Mouse (Mus musculus): Measurements from ENCODE around the gene Ell2. TPM values are rescaled to one million over a fixed set of nuclear protein-coding genes. Genes with fewer than 3 reads are reported as not detected.

Ell2 gene
- polyA plus RNA-seq, 2 experiments, result 7.7 to 9.4 TPM

GRCm38 (mm10) chr13:75793863-75794629 is 87.5 kb downstream of the Ell2 start:
- 66% methylated on average over 6 of the region's 6 CpGs for WGBS
- ATAC-seq (ENCODE audit: low FRiP score, low read depth) (no peak), DNase-seq (ENCODE audit: low spot score) (no peak)
- H3K9ac ChIP-seq (ENCODE audit: low read depth, low read length, severe bottlenecking), result no peak overlapping the region
- no peaks in the 10 kb centered on the region for H3K9me3 ChIP-seq (ENCODE audit: control insufficient read depth, low read length)
- no peaks in the 10 kb centered on the region for H3K27me3 ChIP-seq (ENCODE audit: control insufficient read depth, insufficient read depth, low read length)
- TF ChIP-seq POLR2A (IDR thresholded peaks at IDR 0.05; ENCODE audit: borderline replicate concordance, extremely low read depth, insufficient read depth, insufficient read length), result no peak
- H3K27ac ChIP-seq (replicated peaks; ENCODE audit: low read depth, low read length), result no peak overlapping the region
- H3K4me1 ChIP-seq (ENCODE audit: control insufficient read depth, insufficient read depth, low read length), result no peaks in the 10 kb centered on the region
- H3K36me3 ChIP-seq (ENCODE audit: control insufficient read depth, insufficient read depth, low read length), result no peaks in the 10 kb centered on the region
- H3K4me2 ChIP-seq (replicated peaks; ENCODE audit: low read depth, low read length, severe bottlenecking), result no peak overlapping the region
- H3K4me3 ChIP-seq (replicated peaks; ENCODE audit: low read length), result no peak overlapping the region

- H3K9ac ChIP-seq (ENCODE audit: low read depth, low read length, severe bottlenecking), result no peak overlapping the region
Measured at GRCm38 (mm10) chr13:75797369-75798141, 91.0 kb downstream of the Ell2 start.

GRCm38 (mm10) chr13:75798413-75799302 is 92.1 kb downstream of the Ell2 start:
- Histone ChIP-seq H3K4me1 (ENCODE audit: control insufficient read depth, insufficient read depth, low read length) (no peaks in the 10 kb centered on the region), H3K9me3 (ENCODE audit: control insufficient read depth, low read length) (no peaks in the 10 kb centered on the region), H3K27me3 (ENCODE audit: control insufficient read depth, insufficient read depth, low read length) (no peaks in the 10 kb centered on the region), H3K4me2 (replicated peaks; ENCODE audit: low read depth, low read length, severe bottlenecking) (no peak overlapping the region), H3K4me3 (replicated peaks; ENCODE audit: low read length) (no peak overlapping the region), H3K9ac (ENCODE audit: low read depth, low read length, severe bottlenecking) (no peak overlapping the region), H3K36me3 (ENCODE audit: control insufficient read depth, insufficient read depth, low read length) (no peaks in the 10 kb centered on the region), H3K27ac (replicated peaks; ENCODE audit: low read depth, low read length) (no peak overlapping the region)
- WGBS, result 68% methylated on average over 7 of the region's 7 CpGs
- ATAC-seq (ENCODE audit: low FRiP score, low read depth), result no peak
- TF ChIP-seq POLR2A (IDR thresholded peaks at IDR 0.05; ENCODE audit: borderline replicate concordance, extremely low read depth, insufficient read depth, insufficient read length), result no peak
- peak; percentile 17 for DNase-seq (ENCODE audit: low spot score)

More at GRCm38 (mm10) chr13:75797369-75798141, 91.0 kb downstream of the Ell2 start:
- Histone ChIP-seq H3K4me1 (ENCODE audit: control insufficient read depth, insufficient read depth, low read length) (no peaks in the 10 kb centered on the region), H3K4me3 (replicated peaks; ENCODE audit: low read length) (peak overlapping the region; percentile 15; the same call in 1 of the 2 replicates), H3K36me3 (ENCODE audit: control insufficient read depth, insufficient read depth, low read length) (no peaks in the 10 kb centered on the region), H3K27me3 (ENCODE audit: control insufficient read depth, insufficient read depth, low read length) (no peaks in the 10 kb centered on the region), H3K9me3 (ENCODE audit: control insufficient read depth, low read length) (no peaks in the 10 kb centered on the region), H3K4me2 (replicated peaks; ENCODE audit: low read depth, low read length, severe bottlenecking) (peak overlapping the region; percentile 43), H3K27ac (replicated peaks; ENCODE audit: low read depth, low read length) (no peak overlapping the region)
- 31% methylated on average over 18 of the region's 18 CpGs for WGBS
- TF ChIP-seq POLR2A (IDR thresholded peaks at IDR 0.05; ENCODE audit: borderline replicate concordance, extremely low read depth, insufficient read depth, insufficient read length), result peak; percentile 44; the same call in 1 of the 2 replicates
- ATAC-seq (ENCODE audit: low FRiP score, low read depth) (peak; percentile 93), DNase-seq (ENCODE audit: low spot score) (peak; percentile 82)

GRCm38 (mm10) chr13:75799421-75799820 is 92.9 kb downstream of the Ell2 start:
- WGBS, result 83% methylated on average over 3 of the region's 3 CpGs
- Histone ChIP-seq H3K27me3 (ENCODE audit: control insufficient read depth, insufficient read depth, low read length) (no peaks in the 10 kb centered on the region), H3K4me1 (ENCODE audit: control insufficient read depth, insufficient read depth, low read length) (no peaks in the 10 kb centered on the region), H3K36me3 (ENCODE audit: control insufficient read depth, insufficient read depth, low read length) (no peaks in the 10 kb centered on the region), H3K9me3 (ENCODE audit: control insufficient read depth, low read length) (no peaks in the 10 kb centered on the region), H3K27ac (replicated peaks; ENCODE audit: low read depth, low read length) (no peak overlapping the region), H3K4me2 (replicated peaks; ENCODE audit: low read depth, low read length, severe bottlenecking) (no peak overlapping the region), H3K4me3 (replicated peaks; ENCODE audit: low read length) (no peak overlapping the region), H3K9ac (ENCODE audit: low read depth, low read length, severe bottlenecking) (no peak overlapping the region)
- DNase-seq (ENCODE audit: low spot score) (no peak), ATAC-seq (ENCODE audit: low FRiP score, low read depth) (no peak)
- no peak for TF ChIP-seq POLR2A (IDR thresholded peaks at IDR 0.05; ENCODE audit: borderline replicate concordance, extremely low read depth, insufficient read depth, insufficient read length)

DNA sequence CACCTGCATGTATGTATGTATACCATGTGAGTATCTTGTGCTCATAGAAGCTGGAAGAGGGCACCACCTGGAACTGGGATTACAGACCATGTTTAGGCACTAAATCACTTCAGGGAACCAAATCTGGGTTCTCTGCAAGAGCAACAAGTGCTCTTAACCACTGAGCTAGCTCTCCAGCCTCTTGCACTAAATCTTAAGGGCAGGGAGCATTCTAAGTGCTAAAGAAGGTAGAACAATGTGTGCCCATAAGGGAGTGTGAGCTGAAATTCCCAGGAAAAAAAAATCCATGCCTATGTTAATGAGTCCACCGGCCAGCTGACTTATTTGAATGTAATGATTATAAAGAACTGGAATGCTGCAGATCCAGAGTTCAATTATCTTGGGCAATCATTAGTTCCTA is 101.4 kb downstream of the Ell2 start:
- 86% methylated on average over 1 of the region's 1 CpGs for WGBS
- Histone ChIP-seq H3K4me1 (ENCODE audit: control insufficient read depth, insufficient read depth, low read length) (no peaks in the 10 kb centered on the region), H3K27me3 (ENCODE audit: control insufficient read depth, insufficient read depth, low read length) (no peaks in the 10 kb centered on the region), H3K4me3 (replicated peaks; ENCODE audit: low read length) (no peak overlapping the region), H3K4me2 (replicated peaks; ENCODE audit: low read depth, low read length, severe bottlenecking) (no peak overlapping the region), H3K27ac (replicated peaks; ENCODE audit: low read depth, low read length) (no peak overlapping the region), H3K9ac (ENCODE audit: low read depth, low read length, severe bottlenecking) (no peak overlapping the region), H3K9me3 (ENCODE audit: control insufficient read depth, low read length) (no peaks in the 10 kb centered on the region), H3K36me3 (ENCODE audit: control insufficient read depth, insufficient read depth, low read length) (no peaks in the 10 kb centered on the region)
- ATAC-seq (ENCODE audit: low FRiP score, low read depth) (no peak), DNase-seq (ENCODE audit: low spot score) (no peak)
- TF ChIP-seq POLR2A (IDR thresholded peaks at IDR 0.05; ENCODE audit: borderline replicate concordance, extremely low read depth, insufficient read depth, insufficient read length), result no peak
